Mouse (Mus musculus) liver, adult 2 months (tissue): Measurements from ENCODE around the gene Arhgef17.

ENCODE experiments used
- CTCF ChIP-seq: fragments of 200-500 bp; IDR thresholded peaks from 2 replicates; pipeline ENCODE4 v1.5.1; 2011; ENCODE audit warnings: low read depth, low read length, control low read depth
- POLR2A ChIP-seq: fragments of 200-500 bp; IDR thresholded peaks from 2 replicates; pipeline ENCODE4 v1.6.1; 2011; ENCODE audit warnings: low read length, control low read depth; ENCODE audit not compliant: insufficient read depth; ENCODE audit errors: extremely low read depth

DNA sequence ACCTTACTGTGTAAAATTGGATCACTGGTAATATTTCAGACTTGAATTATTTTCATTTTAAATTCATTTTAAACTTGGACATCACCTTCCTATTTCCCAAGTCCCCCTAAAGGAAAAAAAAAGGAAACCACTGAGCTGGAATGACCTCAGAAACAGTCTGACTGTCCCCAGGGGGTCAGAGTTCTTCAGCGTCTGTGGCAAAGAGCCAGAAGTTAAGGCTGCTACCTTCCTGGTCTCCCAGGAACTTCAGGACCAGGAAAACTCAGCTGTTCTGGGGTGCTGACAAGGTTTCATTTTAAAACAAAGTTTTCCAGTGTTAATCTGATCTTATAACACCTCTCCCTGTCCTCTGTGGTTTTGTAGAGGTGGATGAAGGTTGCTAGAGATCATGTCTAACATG is 94.2 kb downstream of the Arhgef17 start:
- no peak for TF ChIP-seq POLR2A
- no peak for TF ChIP-seq CTCF
